Mouse (Mus musculus): ENCODE data around the gene Ly86. TPM values are rescaled to one million over a fixed set of nuclear protein-coding genes. Genes with fewer than 3 reads are reported as not detected.

Gene Ly86
- polyA plus RNA-seq (2015; fragmentation: Illumina TruSeq; extraction: RNeasy Lipid Tissue Mini Kit (QIAGEN cat#74804); ENCODE audit: low read depth, low replicate concordance) = 29.2 TPM

DNA sequence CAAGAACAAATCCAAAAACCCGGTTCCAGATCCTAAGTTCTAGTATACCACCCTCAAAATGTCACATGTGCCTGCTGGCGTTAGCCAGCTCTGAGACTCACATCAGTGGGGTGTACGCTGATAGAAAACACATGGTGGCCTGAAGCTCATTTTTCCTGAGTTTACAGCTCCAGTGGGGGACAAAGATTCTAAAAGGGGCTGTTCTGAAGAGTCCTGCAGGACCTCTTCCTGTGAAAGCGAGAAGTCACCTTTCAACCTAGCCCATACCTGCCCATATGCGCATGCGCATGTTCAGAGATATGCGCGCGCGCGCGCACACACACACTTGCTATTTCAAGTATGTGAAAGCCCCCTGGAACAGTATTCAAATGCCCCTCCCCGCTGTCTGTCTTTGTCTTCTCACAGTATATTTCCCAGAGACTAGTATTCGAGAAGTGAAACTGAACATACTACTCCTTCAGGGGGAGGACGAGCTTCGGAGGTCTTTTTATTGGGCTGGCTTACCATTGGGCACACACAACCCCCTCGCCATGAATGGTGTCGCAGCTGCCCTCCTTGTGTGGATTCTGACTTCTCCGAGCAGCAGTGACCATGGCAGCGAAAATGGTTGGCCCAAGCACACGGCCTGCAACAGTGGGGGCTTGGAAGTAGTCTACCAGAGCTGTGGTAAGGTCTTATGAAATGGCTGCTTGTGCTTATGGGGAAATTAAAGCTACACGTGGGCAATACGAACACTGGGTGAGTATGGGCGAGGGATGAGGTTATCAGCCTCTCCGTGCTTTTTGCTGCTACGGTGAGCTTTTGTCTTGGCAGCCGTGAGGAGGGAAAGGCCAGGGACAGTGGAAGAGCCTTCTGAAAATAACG is at the start of gene Ly86:
Gene Ly86, plus strand, starts transcription at position 300 of the 864 bp plus-strand sequence.

